Mouse (Mus musculus): ENCODE results near the gene B4galt5. TPM values are rescaled to one million over a fixed set of nuclear protein-coding genes. Genes with fewer than 3 reads are reported as not detected.

The B4galt5 gene
- polyA plus RNA-seq, 1 experiment from 2014 or later: 12.2 TPM

- ATAC-seq (ENCODE audit: low FRiP score, low TSS enrichment): no peak
- H3K27ac ChIP-seq (ENCODE audit: low read depth, low read length): no peak overlapping the region
- no peaks in the 10 kb centered on the region for H3K36me3 ChIP-seq (ENCODE audit: control insufficient read depth, insufficient read depth, low read length)
- H3K9ac ChIP-seq (ENCODE audit: low read depth, low read length): no peak overlapping the region
- no peak overlapping the region for H3K4me2 ChIP-seq (replicated peaks; ENCODE audit: low read depth, low read length)
- H3K9me3 ChIP-seq (ENCODE audit: control insufficient read depth, low read length): no peaks in the 10 kb centered on the region
- peaks cover 24% of the 10 kb centered on the region for H3K4me1 ChIP-seq (ENCODE audit: control insufficient read depth, insufficient read depth, low read length)
- WGBS: 69% methylated on average over 5 of the region's 5 CpGs
- no peaks in the 10 kb centered on the region for H3K27me3 ChIP-seq (ENCODE audit: control insufficient read depth, insufficient read depth, low read length)
- H3K4me3 ChIP-seq (ENCODE audit: low read length): no peak overlapping the region
These were observed 95.5 kb downstream of the B4galt5 start for GRCm38 (mm10) chr2:167253476-167253875.

- no peaks in the 10 kb centered on the region for H3K36me3 ChIP-seq (ENCODE audit: control insufficient read depth, insufficient read depth, low read length)
- H3K4me2 ChIP-seq (replicated peaks; ENCODE audit: low read depth, low read length): no peak overlapping the region
- H3K27ac ChIP-seq (ENCODE audit: low read depth, low read length): no peak overlapping the region
- no peaks in the 10 kb centered on the region for H3K27me3 ChIP-seq (ENCODE audit: control insufficient read depth, insufficient read depth, low read length)
- no peaks in the 10 kb centered on the region for H3K9me3 ChIP-seq (ENCODE audit: control insufficient read depth, low read length)
- H3K4me1 ChIP-seq (ENCODE audit: control insufficient read depth, insufficient read depth, low read length): peaks cover 24% of the 10 kb centered on the region
- WGBS: 41% methylated on average over 3 of the region's 3 CpGs
- H3K4me3 ChIP-seq (ENCODE audit: low read length): no peak overlapping the region
- ATAC-seq (ENCODE audit: low FRiP score, low TSS enrichment): no peak
- H3K9ac ChIP-seq (ENCODE audit: low read depth, low read length): no peak overlapping the region
These were observed 96.8 kb downstream of the B4galt5 start for GRCm38 (mm10) chr2:167252057-167252687.

GRCm38 (mm10) chr2:167250736-167251337, 98.1 kb downstream of the B4galt5 start:
- Histone ChIP-seq H3K9ac (ENCODE audit: low read depth, low read length) (no peak overlapping the region), H3K27me3 (ENCODE audit: control insufficient read depth, insufficient read depth, low read length) (no peaks in the 10 kb centered on the region), H3K4me2 (replicated peaks; ENCODE audit: low read depth, low read length) (no peak overlapping the region), H3K9me3 (ENCODE audit: control insufficient read depth, low read length) (no peaks in the 10 kb centered on the region), H3K4me1 (ENCODE audit: control insufficient read depth, insufficient read depth, low read length) (peaks cover 24% of the 10 kb centered on the region), H3K36me3 (ENCODE audit: control insufficient read depth, insufficient read depth, low read length) (no peaks in the 10 kb centered on the region), H3K4me3 (ENCODE audit: low read length) (no peak overlapping the region), H3K27ac (ENCODE audit: low read depth, low read length) (peak overlapping the region; percentile 33; the same call in 1 of the 2 replicates)
- peak; percentile 63; the same call in 1 of the 2 replicates for ATAC-seq (ENCODE audit: low FRiP score, low TSS enrichment)
- 20% methylated on average over 7 of the region's 7 CpGs for WGBS

- 40% methylated on average over 11 of the region's 11 CpGs for WGBS
- Histone ChIP-seq H3K9ac (ENCODE audit: low read depth, low read length) (no peak overlapping the region), H3K9me3 (ENCODE audit: control insufficient read depth, low read length) (no peaks in the 10 kb centered on the region), H3K4me3 (ENCODE audit: low read length) (no peak overlapping the region), H3K4me1 (ENCODE audit: control insufficient read depth, insufficient read depth, low read length) (peaks cover 24% of the 10 kb centered on the region), H3K4me2 (replicated peaks; ENCODE audit: low read depth, low read length) (no peak overlapping the region), H3K27me3 (ENCODE audit: control insufficient read depth, insufficient read depth, low read length) (no peaks in the 10 kb centered on the region), H3K36me3 (ENCODE audit: control insufficient read depth, insufficient read depth, low read length) (no peaks in the 10 kb centered on the region), H3K27ac (ENCODE audit: low read depth, low read length) (peak overlapping the region; percentile 44; the same call in 1 of the 2 replicates)
- peak; percentile 17; the same call in 1 of the 2 replicates for ATAC-seq (ENCODE audit: low FRiP score, low TSS enrichment)
These were observed 98.8 kb downstream of the B4galt5 start for GRCm38 (mm10) chr2:167250003-167250735.

GRCm38 (mm10) chr2:167249591-167249990, 99.4 kb downstream of the B4galt5 start:
- Histone ChIP-seq H3K4me2 (replicated peaks; ENCODE audit: low read depth, low read length) (no peak overlapping the region), H3K4me1 (ENCODE audit: control insufficient read depth, insufficient read depth, low read length) (peaks cover 24% of the 10 kb centered on the region), H3K9ac (ENCODE audit: low read depth, low read length) (no peak overlapping the region), H3K4me3 (ENCODE audit: low read length) (no peak overlapping the region), H3K27ac (ENCODE audit: low read depth, low read length) (peak overlapping the region; percentile 44; the same call in 1 of the 2 replicates), H3K9me3 (ENCODE audit: control insufficient read depth, low read length) (peaks cover 2% of the 10 kb centered on the region; the same call in 1 of the 2 replicates), H3K36me3 (ENCODE audit: control insufficient read depth, insufficient read depth, low read length) (no peaks in the 10 kb centered on the region), H3K27me3 (ENCODE audit: control insufficient read depth, insufficient read depth, low read length) (no peaks in the 10 kb centered on the region)
- WGBS: 40% methylated on average over 3 of the region's 3 CpGs
- ATAC-seq (ENCODE audit: low FRiP score, low TSS enrichment): peak; percentile 48

Other genes starting within 250 kb of the B4galt5 start
- 1.5 and 1.7 TPM in 2 replicates for gene Kcnb1, start 159.0 kb downstream of the B4galt5 start, polyA plus RNA-seq (2014; fragmentation: Nextera tagmentation; extraction: Ambion mirVana)
- gene Ptgis, start 108.6 kb downstream of the B4galt5 start, polyA plus RNA-seq (2014; fragmentation: Nextera tagmentation; extraction: Ambion mirVana): 15.5 and 18.0 TPM in 2 replicates
- 15.3 and 28.6 TPM in 2 replicates for gene Slc9a8, start 72.5 kb upstream of the B4galt5 start, polyA plus RNA-seq (2014; fragmentation: Nextera tagmentation; extraction: Ambion mirVana)
- gene Rnf114, start 143.5 kb upstream of the B4galt5 start, polyA plus RNA-seq (2014; fragmentation: Nextera tagmentation; extraction: Ambion mirVana): 79.1 and 98.3 TPM in 2 replicates
- 10.8 and 17.4 TPM in 2 replicates for gene Spata2, start 143.7 kb upstream of the B4galt5 start, polyA plus RNA-seq (2014; fragmentation: Nextera tagmentation; extraction: Ambion mirVana)
- 40.4 and 40.8 TPM in 2 replicates for gene Snai1, start 189.0 kb upstream of the B4galt5 start, polyA plus RNA-seq (2014; fragmentation: Nextera tagmentation; extraction: Ambion mirVana)